Comparison of ENCODE assay signal across 28 mouse cellular contexts in the genomic region with DNA sequence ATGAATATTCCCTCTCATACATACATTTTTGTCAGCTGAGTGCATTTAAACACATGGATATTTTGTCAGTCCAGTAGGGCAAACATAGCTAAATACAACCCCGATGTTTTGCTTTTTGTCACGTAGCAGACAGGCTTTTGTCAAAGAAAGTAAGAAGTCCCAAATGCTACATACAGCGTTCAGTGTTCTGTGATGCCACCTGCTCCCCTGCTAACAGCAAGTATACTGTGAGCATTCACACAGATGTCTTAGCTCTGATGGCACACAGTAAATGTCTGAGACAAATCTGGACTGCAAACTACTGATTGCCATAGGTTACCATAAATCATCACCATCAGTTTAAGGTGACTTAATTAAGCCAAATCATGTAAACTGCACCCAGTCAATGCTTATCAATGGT.
"Had no signal": no experiment of that assay in that cellular context is flagged by ENCODE, and none has a peak within 500 bp of the region (broad histone marks: within the 10 kb centered on the region; RNA-seq: fewer than 3 reads in every experiment).

No protein-coding gene starts in this region.

- ATAC-seq: hindbrain, embryonic 16.5 days; inflammation-experienced regulatory T-cells, adult 6 months; intestine, embryonic 15.5 days; intestine, postnatal 0 days; liver, postnatal 0 days had no signal

- H3K4me3 ChIP-seq: heart, adult 2 months; heart, embryonic 13.5 days; heart, embryonic 15.5 days; intestine, embryonic 15.5 days; layer of hippocampus, adult 2 months; left cerebral cortex, adult 2 months; limb, embryonic 10.5 days; limb, embryonic 12.5 days; liver, embryonic 13.5 days; liver, embryonic 15.5 days had no signal

- H3K9me3 ChIP-seq: heart, embryonic 13.5 days; heart, embryonic 15.5 days; intestine, embryonic 15.5 days; limb, embryonic 10.5 days; limb, embryonic 12.5 days; liver, embryonic 13.5 days; liver, embryonic 15.5 days had no signal

- H3K27ac ChIP-seq: heart, adult 2 months; heart, embryonic 13.5 days; heart, embryonic 15.5 days; hindbrain, embryonic 14.5 days; intestine, embryonic 15.5 days; layer of hippocampus, adult 2 months; left cerebral cortex, adult 2 months; limb, embryonic 10.5 days; limb, embryonic 12.5 days; liver, embryonic 13.5 days; liver, embryonic 15.5 days had no signal

- H3K4me2 ChIP-seq: heart, embryonic 11.5 days; heart, embryonic 13.5 days; heart, embryonic 15.5 days; hindbrain, embryonic 14.5 days; intestine, embryonic 15.5 days; limb, embryonic 12.5 days; liver, embryonic 11.5 days; liver, embryonic 13.5 days; liver, embryonic 15.5 days had no signal

- H3K36me3 ChIP-seq: heart, embryonic 15.5 days; intestine, embryonic 15.5 days; liver, embryonic 13.5 days; liver, embryonic 15.5 days had no signal

- DNase-seq: gastrocnemius, postnatal 14 days; gastrocnemius, postnatal 36 days; heart, adult 11 months; heart, adult 2 months; heart, postnatal 14 days; heart, postnatal 36 days; kidney, adult 18-20 months; kidney, adult 8-10 months; kidney, postnatal 10 days; kidney, postnatal 25 days; kidney, postnatal 4 days; liver; liver, embryonic 13.5 days; liver, postnatal 0 days had no signal

- H3K27me3 ChIP-seq: heart, embryonic 13.5 days; heart, embryonic 15.5 days; intestine, embryonic 15.5 days; limb, embryonic 12.5 days; liver, embryonic 13.5 days; liver, embryonic 15.5 days had no signal

- H3K4me1 ChIP-seq: heart, embryonic 15.5 days; intestine, embryonic 15.5 days; limb, embryonic 10.5 days; liver, embryonic 13.5 days; liver, embryonic 15.5 days had no signal

- H3K9ac ChIP-seq: heart, embryonic 13.5 days; heart, embryonic 15.5 days; hindbrain, embryonic 14.5 days; intestine, embryonic 15.5 days; limb, embryonic 12.5 days; liver, embryonic 13.5 days; liver, embryonic 15.5 days; liver, postnatal 0 days had no signal
